Mouse (Mus musculus) midbrain, embryonic 16.5 days (tissue): ENCODE data around the gene Hic2. TPM values are rescaled to one million over a fixed set of nuclear protein-coding genes. Genes with fewer than 3 reads are reported as not detected.

Experiments
- ATAC-seq: fragments of 200-750 bp; cut with Nextera tagmentation; 2 replicates; pipeline ENCODE4 v1.8.0; 2017; ENCODE audit warnings: moderate TSS enrichment
- H3K27ac ChIP-seq: fragments of 300-500 bp; sonication (generic); 2 replicates; pipeline ENCODE4 v1.5.1; 2014; ENCODE audit warnings: mild to moderate bottlenecking, low read length, mixed read lengths
- H3K27me3 ChIP-seq: fragments of 300-500 bp; sonication (generic); 2 replicates; pipeline ENCODE4 v1.6.1; 2014; ENCODE audit warnings: low read depth, low read length, mixed read lengths; ENCODE audit not compliant: control insufficient read depth, insufficient read depth
- H3K36me3 ChIP-seq: fragments of 300-500 bp; sonication (generic); 2 replicates; pipeline ENCODE4 v1.6.1; 2014; ENCODE audit warnings: mild to moderate bottlenecking, low read length, moderate library complexity, mixed read lengths; ENCODE audit not compliant: control insufficient read depth, insufficient read depth
- H3K4me1 ChIP-seq: fragments of 300-500 bp; sonication (generic); 2 replicates; pipeline ENCODE4 v1.6.1; 2014; ENCODE audit warnings: mild to moderate bottlenecking, low read length, mixed read lengths; ENCODE audit not compliant: control insufficient read depth, insufficient read depth
- H3K4me2 ChIP-seq: fragments of 300-500 bp; sonication (generic); 2 replicates; pipeline ENCODE4 v1.6.1; 2014; ENCODE audit warnings: mild to moderate bottlenecking, low read length, mixed read lengths
- H3K4me3 ChIP-seq: fragments of 300-500 bp; sonication (generic); 2 replicates; pipeline ENCODE4 v1.5.1; 2014; ENCODE audit warnings: low read depth, mild to moderate bottlenecking, low read length, moderate library complexity, mixed read lengths
- H3K9ac ChIP-seq: fragments of 300-500 bp; sonication (generic); 2 replicates; pipeline ENCODE4 v1.6.1; 2014; ENCODE audit warnings: low read depth, low read length, mixed read lengths
- H3K9me3 ChIP-seq: fragments of 300-500 bp; sonication (generic); replicated peaks from 2 replicates; pipeline ENCODE4 v1.6.1; 2014; ENCODE audit warnings: mild to moderate bottlenecking, low read length, mixed read lengths; ENCODE audit not compliant: control insufficient read depth, poor library complexity, severe bottlenecking
- WGBS: fragments of 180-500 bp; shearing (Covaris S2); extraction: QIAGEN DNeasy Blood & Tissue Kit; methylation state at CpG from one replicate; pipeline ENCODE4 v1.1.7; 2014; 5-methylcytosine and 5-hydroxymethylcytosine counted together
- polyA plus RNA-seq: library from polyadenylated mRNA; unstranded; fragments of >200 nt; fragmentation: Nextera tagmentation; extraction: Ambion mirVana; gene quantifications from 2 replicates; pipeline ENCODE4 v1.2.1, GENCODE M21; 2015

Hic2 gene
- polyA plus RNA-seq, 1 experiment from 2014 or later: 7.6 TPM

GRCm38 (mm10) chr16:17312531-17312930 lies 79.2 kb downstream of the Hic2 start:
- H3K4me1 ChIP-seq: no peaks in the 10 kb centered on the region
- no peaks in the 10 kb centered on the region for H3K9me3 ChIP-seq
- no peak overlapping the region for H3K9ac ChIP-seq
- 93% methylated on average over 5 of the region's 5 CpGs for WGBS
- H3K4me2 ChIP-seq: no peak overlapping the region
- H3K27ac ChIP-seq: no peak overlapping the region
- peaks cover 61% of the 10 kb centered on the region for H3K36me3 ChIP-seq
- no peak for ATAC-seq
- H3K4me3 ChIP-seq: no peak overlapping the region
- no peaks in the 10 kb centered on the region for H3K27me3 ChIP-seq

Other genes starting within 250 kb of the Hic2 start
- gene Ypel1, start 163.9 kb upstream of the Hic2 start, polyA plus RNA-seq: 150 and 160 TPM in 2 replicates
- 147 and 153 TPM in 2 replicates for gene Ppil2, start 122.3 kb upstream of the Hic2 start, polyA plus RNA-seq
- gene 2610318N02Rik, start 108.4 kb upstream of the Hic2 start, polyA plus RNA-seq: 10.0 and 14.9 TPM in 2 replicates
- 26.3 and 26.6 TPM in 2 replicates for gene Sdf2l1, start 101.2 kb upstream of the Hic2 start, polyA plus RNA-seq
- gene Ydjc, start 89.0 kb upstream of the Hic2 start, polyA plus RNA-seq: 42.0 and 51.3 TPM in 2 replicates
- 3.3 and 4.4 TPM in 2 replicates for gene Ccdc116, start 86.3 kb upstream of the Hic2 start, polyA plus RNA-seq
- gene Ube2l3, start 30.9 kb upstream of the Hic2 start, polyA plus RNA-seq: 264 and 291 TPM in 2 replicates
- gene Rimbp3, start 25.0 kb upstream of the Hic2 start, polyA plus RNA-seq: 2.3 and 2.7 TPM in 2 replicates
- 77.9 and 94.8 TPM in 2 replicates for gene Tmem191c, start 42.5 kb downstream of the Hic2 start, polyA plus RNA-seq
- gene Serpind1, start 97.8 kb downstream of the Hic2 start, polyA plus RNA-seq: 2.8 and 3.7 TPM in 2 replicates
- gene Snap29, start 172.4 kb downstream of the Hic2 start, polyA plus RNA-seq: 26.0 and 30.9 TPM in 2 replicates
- gene Pi4ka, start 172.7 kb downstream of the Hic2 start, polyA plus RNA-seq: 73.7 and 74.8 TPM in 2 replicates
- 72.4 and 88.8 TPM in 2 replicates for gene Crkl, start 218.4 kb downstream of the Hic2 start, polyA plus RNA-seq